12 mouse cellular contexts compared by ENCODE assay signal in genomic region chr6:128679574-128679973, GRCm38 (mm10). TPM values are rescaled to one million over a fixed set of nuclear protein-coding genes. Genes with fewer than 3 reads are reported as not detected.
"Had no signal": no experiment of that assay in that cellular context is flagged by ENCODE, and none has a peak within 500 bp of the region (broad histone marks: within the 10 kb centered on the region; RNA-seq: fewer than 3 reads in every experiment).

No protein-coding gene starts in this region.

- H3K4me1 ChIP-seq: neural tube, embryonic 13.5 days; neural tube, embryonic 15.5 days; stomach, embryonic 15.5 days had no signal

- H3K4me2 ChIP-seq: neural tube, embryonic 13.5 days; neural tube, embryonic 15.5 days; stomach, embryonic 15.5 days had no signal

- H3K4me3 ChIP-seq: neural tube, embryonic 13.5 days; neural tube, embryonic 15.5 days; stomach, embryonic 15.5 days had no signal

- H3K9me3 ChIP-seq: neural tube, embryonic 13.5 days; neural tube, embryonic 15.5 days; stomach, embryonic 15.5 days had no signal

- H3K27ac ChIP-seq: neural tube, embryonic 13.5 days; neural tube, embryonic 15.5 days; stomach, embryonic 15.5 days; stomach, postnatal 0 days had no signal

- H3K27me3 ChIP-seq: neural tube, embryonic 13.5 days; neural tube, embryonic 15.5 days; stomach, embryonic 15.5 days had no signal

- H3K9ac ChIP-seq: neural tube, embryonic 13.5 days; neural tube, embryonic 15.5 days; stomach, embryonic 15.5 days had no signal

- H3K36me3 ChIP-seq: neural tube, embryonic 13.5 days; neural tube, embryonic 15.5 days; stomach, embryonic 15.5 days had no signal

RNA-seq across cellular contexts. Expression of gene Clec2h, which starts 17.4 kb away (rescaled TPM):
- polyA plus RNA-seq: neural tube, embryonic 13.5 days; neural tube, embryonic 14.5 days; neural tube, embryonic 15.5 days; spleen, adult 2 months; stomach, embryonic 14.5 days; thymus, adult 2 months; thymus, postnatal 0 days; urinary bladder, adult 2 months had no signal

RNA-seq across cellular contexts. Expression of gene Klrb1, which starts 43.3 kb away (rescaled TPM):
- polyA plus RNA-seq: small intestine, adult 2 months; stomach, embryonic 14.5 days; stomach, embryonic 15.5 days; stomach, embryonic 16.5 days; stomach, postnatal 0 days; thymus, adult 2 months; thymus, postnatal 0 days; urinary bladder, adult 2 months had no signal

RNA-seq across cellular contexts. Expression of gene Klrb1a, which starts 56.2 kb away (rescaled TPM):
- polyA plus RNA-seq: neural tube, embryonic 13.5 days; neural tube, embryonic 14.5 days; neural tube, embryonic 15.5 days; stomach, embryonic 14.5 days; stomach, embryonic 15.5 days; stomach, embryonic 16.5 days; stomach, postnatal 0 days had no signal
